Mouse (Mus musculus) midbrain, embryonic 11.5 days (tissue): ENCODE measurements around the gene Olfr213. TPM values are rescaled to one million over a fixed set of nuclear protein-coding genes. Genes with fewer than 3 reads are reported as not detected.
"Not testable (repeated sequence)": the region's sequence is repeated elsewhere in the genome, so short reads cannot be mapped to it uniquely, and the experiment has no call there.

Experiments used
- ATAC-seq: fragments of 200-750 bp; cut with Nextera tagmentation; 2 replicates; pipeline ENCODE4 v1.8.0; 2017; ENCODE audit warnings: moderate TSS enrichment, moderate library complexity; ENCODE audit not compliant: low FRiP score
- DNase-seq: peaks from one replicate; pipeline ENCODE4 v3.0.0; 2015; ENCODE audit warnings: low spot score; ENCODE audit errors: missing footprints
- H3K27ac ChIP-seq: fragments of 300-500 bp; sonication (generic); 2 replicates; pipeline ENCODE4 v1.5.1; 2014; ENCODE audit warnings: low read depth, low read length
- H3K27me3 ChIP-seq: fragments of 300-500 bp; sonication (generic); 2 replicates; pipeline ENCODE4 v1.6.1; 2014; ENCODE audit warnings: mild to moderate bottlenecking, low read length, moderate library complexity, mixed read lengths; ENCODE audit not compliant: control insufficient read depth, insufficient read depth
- H3K36me3 ChIP-seq: fragments of 300-500 bp; sonication (generic); 2 replicates; pipeline ENCODE4 v1.6.1; 2014; ENCODE audit warnings: mild to moderate bottlenecking, low read length, moderate library complexity, mixed read lengths; ENCODE audit not compliant: control insufficient read depth, insufficient read depth
- H3K4me1 ChIP-seq: fragments of 300-500 bp; sonication (generic); 2 replicates; pipeline ENCODE4 v1.6.1; 2014; ENCODE audit warnings: low read length; ENCODE audit not compliant: control insufficient read depth, insufficient read depth
- H3K4me2 ChIP-seq: fragments of 300-500 bp; sonication (generic); 2 replicates; pipeline ENCODE4 v1.6.1; 2014; ENCODE audit warnings: mild to moderate bottlenecking, moderate library complexity
- H3K4me3 ChIP-seq: fragments of 300-500 bp; sonication (generic); 2 replicates; pipeline ENCODE4 v1.5.1; 2014; ENCODE audit warnings: low read depth, low read length
- H3K9ac ChIP-seq: fragments of 300-500 bp; sonication (generic); 2 replicates; pipeline ENCODE4 v1.6.1; 2014; ENCODE audit warnings: low read length
- H3K9me3 ChIP-seq: fragments of 300-500 bp; sonication (generic); 2 replicates; pipeline ENCODE4 v1.6.1; 2016; ENCODE audit warnings: low read length; ENCODE audit not compliant: control insufficient read depth
- WGBS: fragments of 180-500 bp; shearing (Covaris S2); extraction: QIAGEN DNeasy Blood & Tissue Kit; methylation state at CpG from one replicate; pipeline ENCODE4 v1.1.7; 2014; 5-methylcytosine and 5-hydroxymethylcytosine counted together
- polyA plus RNA-seq: library from polyadenylated mRNA; unstranded; fragments of >200 nt; fragmentation: Nextera tagmentation; extraction: Ambion mirVana; gene quantifications from 2 replicates; pipeline ENCODE4 v1.2.1, GENCODE M21; 2014

The Olfr213 gene
- not detected in 2 replicates for polyA plus RNA-seq

DNA sequence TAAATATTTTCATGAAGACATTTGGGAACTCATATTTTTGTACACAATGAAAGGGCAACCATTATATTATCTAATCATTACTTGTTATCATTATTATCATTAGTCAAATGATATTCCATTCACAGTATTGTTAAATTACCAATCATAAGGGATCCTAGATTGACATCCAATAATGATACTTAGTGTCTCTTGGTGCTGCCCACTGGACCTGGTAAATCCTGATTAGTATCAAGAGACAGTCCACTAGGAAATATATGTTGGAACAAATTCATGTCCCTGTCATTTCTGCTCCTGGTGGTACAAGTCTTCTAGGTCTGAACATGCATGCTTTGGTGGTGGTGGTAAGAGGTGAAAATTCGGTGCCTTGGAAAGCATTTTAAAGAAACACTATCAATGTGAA, at the start of gene Olfr213:
Olfr213 (plus strand) TSS at position 301 of the 400 bp plus-strand sequence.
- H3K9me3 ChIP-seq = no peaks in the 10 kb centered on the region
- no peak within 1 kb of the TSS for H3K9ac ChIP-seq
- DNase-seq (no peak), ATAC-seq (no peak)
- H3K4me1 ChIP-seq = no peaks in the 10 kb centered on the region
- H3K36me3 ChIP-seq = no peaks in the 10 kb centered on the region
- H3K4me3 ChIP-seq = no peak within 1 kb of the TSS
- H3K4me2 ChIP-seq = no peak within 1 kb of the TSS
- H3K27ac ChIP-seq = no peak within 1 kb of the TSS
- 89% methylated on average over 1 of the region's 1 CpGs for WGBS
- H3K27me3 ChIP-seq = no peaks in the 10 kb centered on the region

DNA sequence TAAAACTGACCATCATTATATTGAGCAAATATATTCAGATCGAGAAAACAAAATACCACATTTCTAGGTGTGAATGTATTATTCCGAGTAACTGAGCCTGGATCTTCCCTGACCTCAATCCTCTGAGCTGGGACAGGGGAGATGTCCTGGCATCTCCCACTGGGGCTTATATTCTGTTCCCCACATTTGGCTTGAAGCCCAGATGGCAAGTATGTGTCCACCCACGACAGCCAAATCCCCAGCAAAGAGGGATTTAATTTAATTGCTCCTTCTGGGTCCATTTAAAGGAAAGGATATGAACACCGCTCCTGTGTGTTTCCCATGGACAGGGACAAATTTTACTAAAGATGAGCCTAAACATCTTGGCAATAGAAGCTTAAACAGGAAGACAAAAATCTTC, 49.5 kb upstream of the Olfr213 start, which contains the start of gene Olfr211:
Olfr211 (plus strand) TSS at position 301 of the 400 bp plus-strand sequence.
- no peak within 1 kb of the TSS for H3K27ac ChIP-seq
- DNase-seq = no peak
- no peaks in the 10 kb centered on the region for H3K36me3 ChIP-seq
- H3K9ac ChIP-seq = no peak within 1 kb of the TSS
- no peaks in the 10 kb centered on the region for H3K27me3 ChIP-seq
- no peak within 1 kb of the TSS for H3K4me2 ChIP-seq
- H3K9me3 ChIP-seq = no peaks in the 10 kb centered on the region
- WGBS = 81% methylated on average over 4 of the region's 4 CpGs
- H3K4me1 ChIP-seq = no peaks in the 10 kb centered on the region
- no peak within 1 kb of the TSS for H3K4me3 ChIP-seq
- no peak for ATAC-seq

DNA sequence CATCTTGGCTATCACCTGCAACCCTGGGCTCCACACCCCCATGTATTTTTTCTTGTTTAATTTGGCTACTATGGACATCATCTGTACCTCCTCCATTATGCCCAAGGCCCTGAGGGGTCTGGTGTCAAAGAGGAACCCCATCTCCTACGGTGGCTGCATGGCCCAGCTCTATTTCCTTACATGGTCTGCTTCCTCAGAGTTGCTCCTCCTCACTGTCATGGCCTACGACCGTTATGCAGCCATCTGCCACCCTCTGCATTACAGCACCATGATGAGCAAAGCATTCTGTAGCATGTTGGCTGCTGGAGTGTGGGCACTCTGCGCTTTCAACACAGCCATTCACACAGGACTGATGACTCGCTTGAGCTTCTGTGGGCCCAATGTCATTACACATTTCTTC, 44.5 kb upstream of the Olfr213 start:
- no peaks in the 10 kb centered on the region for H3K27me3 ChIP-seq
- no peak overlapping the region for H3K9ac ChIP-seq
- DNase-seq (no peak), ATAC-seq (no peak)
- no peak overlapping the region for H3K4me3 ChIP-seq
- no peaks in the 10 kb centered on the region for H3K36me3 ChIP-seq
- no peaks in the 10 kb centered on the region for H3K9me3 ChIP-seq
- H3K4me1 ChIP-seq = no peaks in the 10 kb centered on the region
- 85% methylated on average over 5 of the region's 5 CpGs for WGBS
- H3K27ac ChIP-seq = no peak overlapping the region
- H3K4me2 ChIP-seq = no peak overlapping the region

DNA sequence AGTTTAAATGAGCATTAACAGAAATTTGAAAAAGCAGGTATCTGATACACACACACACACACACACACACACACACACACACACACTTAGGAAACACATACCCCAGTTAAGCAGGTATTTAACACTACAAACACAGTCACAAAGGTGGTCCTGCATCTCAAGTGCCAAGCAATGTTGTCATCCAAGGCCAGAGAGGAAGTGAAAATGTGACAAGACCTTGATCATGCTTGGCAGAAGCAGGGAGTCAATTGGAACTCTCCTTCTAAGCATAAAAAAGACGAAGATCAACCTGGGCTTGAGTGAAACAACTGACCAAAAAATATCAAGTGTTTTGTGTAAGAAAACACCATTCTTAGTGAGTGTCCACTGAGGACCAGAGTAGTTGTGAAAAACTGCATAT, 42.3 kb upstream of the Olfr213 start:
- Histone ChIP-seq H3K4me3 (no peak overlapping the region), H3K4me1 (no peaks in the 10 kb centered on the region), H3K27ac (no peak overlapping the region), H3K9ac (no peak overlapping the region), H3K27me3 (no peaks in the 10 kb centered on the region), H3K4me2 (no peak overlapping the region), H3K9me3 (no peaks in the 10 kb centered on the region), H3K36me3 (no peaks in the 10 kb centered on the region)
- 68% methylated on average over 1 of the region's 1 CpGs for WGBS
- ATAC-seq = no peak
- DNase-seq = no peak

DNA sequence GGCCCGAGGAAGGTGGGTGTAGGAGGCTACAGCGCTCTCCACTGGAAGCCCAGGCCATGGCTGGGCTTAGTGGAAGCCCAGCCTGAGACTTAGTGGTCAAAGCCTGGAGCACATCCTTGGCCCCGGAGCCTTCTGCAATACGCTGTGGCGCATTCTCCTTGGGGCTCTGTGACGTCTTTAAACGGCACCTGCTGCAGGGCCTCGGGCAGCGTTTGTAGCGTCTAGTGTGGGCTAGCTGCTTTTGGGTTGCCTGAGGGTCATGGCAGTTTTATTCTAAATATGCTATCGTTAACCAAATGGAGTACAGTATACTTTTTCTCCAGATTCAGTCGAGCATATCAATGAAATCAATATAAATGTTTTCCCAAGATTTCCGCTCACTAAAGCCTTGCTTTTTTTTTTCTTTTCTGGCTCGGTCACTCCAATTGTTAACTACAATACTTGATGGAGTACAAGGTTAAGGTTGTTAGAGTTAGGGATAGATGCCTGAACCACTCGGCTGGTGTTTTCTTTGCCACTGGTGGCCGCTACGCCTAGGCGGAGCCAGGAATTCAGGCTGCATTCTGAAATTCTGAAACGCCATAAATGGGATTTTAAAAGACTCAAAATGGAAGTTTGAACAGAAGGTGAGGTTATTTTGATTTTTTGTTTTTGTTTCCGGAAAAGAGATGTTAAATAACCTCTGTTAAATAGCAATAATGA, 31.8 kb upstream of the Olfr213 start, which contains the start of gene Olfr212:
Olfr212 (plus strand) TSS at position 215 of the 702 bp plus-strand sequence.
- H3K4me1 ChIP-seq, H3K9ac ChIP-seq, H3K27me3 ChIP-seq, H3K27ac ChIP-seq, H3K36me3 ChIP-seq, ATAC-seq, H3K4me2 ChIP-seq, H3K4me3 ChIP-seq, H3K9me3 ChIP-seq, DNase-seq: not testable (repeated sequence)
- WGBS = 93% methylated on average over 19 of the region's 20 CpGs

DNA sequence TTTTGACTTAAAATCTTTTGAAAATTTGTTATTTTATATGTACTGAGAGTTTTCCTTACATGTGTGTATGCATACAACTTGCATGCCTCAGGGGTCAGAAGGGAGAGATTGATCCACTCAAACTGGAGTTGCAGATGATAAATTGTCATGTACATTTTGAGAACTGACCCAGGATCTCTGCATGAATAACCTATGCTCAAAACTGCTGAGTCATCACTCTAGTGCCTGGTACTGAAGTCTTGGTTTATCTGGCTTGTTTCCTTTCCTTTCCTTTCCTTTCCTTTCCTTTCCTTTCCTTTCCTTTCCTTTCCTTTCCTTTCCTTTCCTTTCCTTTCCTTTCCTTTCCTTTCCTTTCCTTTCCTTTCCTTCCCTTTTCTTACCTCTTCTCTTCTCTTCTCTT, 23.4 kb upstream of the Olfr213 start:
- no peak for DNase-seq
- H3K4me1 ChIP-seq = no peaks in the 10 kb centered on the region
- H3K9ac ChIP-seq = no peak overlapping the region
- no peak for ATAC-seq
- H3K36me3 ChIP-seq = no peaks in the 10 kb centered on the region
- no peak overlapping the region for H3K27ac ChIP-seq
- no peak overlapping the region for H3K4me3 ChIP-seq
- H3K9me3 ChIP-seq = no peaks in the 10 kb centered on the region
- H3K4me2 ChIP-seq = no peak overlapping the region
- no peaks in the 10 kb centered on the region for H3K27me3 ChIP-seq

DNA sequence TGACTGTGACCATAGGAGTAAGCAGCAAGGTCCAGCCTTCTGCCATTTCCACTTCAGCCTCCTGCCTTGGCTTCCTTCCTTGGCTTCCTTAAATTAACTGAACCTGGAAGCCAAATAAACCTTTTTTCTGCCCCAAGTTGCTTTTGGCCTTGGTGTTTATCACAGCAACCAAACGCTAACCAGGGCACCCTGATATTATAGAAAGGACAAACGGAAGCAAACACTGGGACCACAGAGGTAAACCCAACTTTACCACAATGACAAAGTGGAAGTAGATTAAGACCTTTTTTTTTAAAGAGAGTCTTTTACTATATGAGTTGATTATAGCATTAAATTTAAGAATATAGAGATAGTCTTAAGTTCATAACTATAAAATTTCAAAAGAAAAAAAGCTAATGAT, 4.2 kb downstream of the Olfr213 start:
- H3K9ac ChIP-seq = no peak overlapping the region
- H3K36me3 ChIP-seq = no peaks in the 10 kb centered on the region
- H3K9me3 ChIP-seq = no peaks in the 10 kb centered on the region
- 96% methylated on average over 2 of the region's 2 CpGs for WGBS
- no peaks in the 10 kb centered on the region for H3K4me1 ChIP-seq
- H3K27ac ChIP-seq = no peak overlapping the region
- H3K4me2 ChIP-seq = no peak overlapping the region
- no peak for ATAC-seq
- no peak for DNase-seq
- no peak overlapping the region for H3K4me3 ChIP-seq
- no peaks in the 10 kb centered on the region for H3K27me3 ChIP-seq

DNA sequence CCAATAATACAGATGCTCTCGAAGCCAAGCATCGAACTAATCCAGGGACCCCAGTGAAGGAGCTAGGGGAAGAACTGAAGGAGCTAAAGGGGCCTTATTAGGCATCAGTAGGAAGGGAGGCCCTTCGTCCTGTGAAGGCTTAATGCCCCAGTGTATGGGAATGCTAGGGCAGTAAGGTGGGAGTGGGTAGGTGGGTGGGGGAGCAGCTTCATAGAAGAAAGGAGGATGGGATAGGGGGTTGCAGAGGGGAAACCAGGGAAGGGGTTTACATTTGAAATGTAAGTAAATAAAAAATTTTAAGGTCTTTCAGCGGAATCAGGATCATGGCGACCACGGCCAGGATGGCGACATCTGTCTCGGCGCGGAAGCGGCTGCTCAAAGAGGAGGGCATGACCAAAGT, 12.6 kb downstream of the Olfr213 start, which contains the start of gene Gm5580:
Gm5580 (plus strand) TSS at position 301 of the 400 bp plus-strand sequence.
- H3K9ac ChIP-seq, H3K4me2 ChIP-seq, H3K4me1 ChIP-seq, DNase-seq, ATAC-seq, H3K27ac ChIP-seq, H3K36me3 ChIP-seq, H3K27me3 ChIP-seq, H3K4me3 ChIP-seq, H3K9me3 ChIP-seq: not testable (repeated sequence)
- WGBS = 94% methylated on average over 11 of the region's 11 CpGs

DNA sequence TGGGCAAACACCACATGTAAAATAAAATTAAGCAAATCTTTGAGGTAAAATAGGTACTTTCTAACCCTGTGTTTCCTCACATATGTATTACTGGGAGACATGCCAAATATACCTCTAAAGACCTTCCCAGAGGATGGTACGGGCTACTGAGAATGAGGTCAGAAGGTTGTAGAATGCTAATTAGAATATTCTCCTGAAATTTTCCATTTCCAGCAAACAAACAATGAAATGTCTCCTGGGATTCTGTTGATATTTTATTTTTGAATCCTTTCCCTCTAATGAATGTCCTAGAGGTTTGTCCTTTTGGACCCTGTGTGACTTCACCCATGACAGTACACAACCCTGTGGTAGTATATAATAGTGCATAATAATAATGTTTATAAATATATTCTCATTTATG, 15.7 kb downstream of the Olfr213 start, which contains the start of gene Olfr214:
Olfr214 (plus strand) TSS at position 301 of the 400 bp plus-strand sequence.
- WGBS = 85% methylated on average over 1 of the region's 1 CpGs
- DNase-seq = no peak
- H3K4me3 ChIP-seq = no peak within 1 kb of the TSS

More for the DNA sequence above, 15.7 kb downstream of the Olfr213 start, which contains the start of gene Olfr214:
- no peak within 1 kb of the TSS for H3K27ac ChIP-seq
- no peaks in the 10 kb centered on the region for H3K9me3 ChIP-seq
- H3K27me3 ChIP-seq = no peaks in the 10 kb centered on the region
- H3K36me3 ChIP-seq = no peaks in the 10 kb centered on the region
- no peak for ATAC-seq
- H3K9ac ChIP-seq = no peak within 1 kb of the TSS
- no peaks in the 10 kb centered on the region for H3K4me1 ChIP-seq
- H3K4me2 ChIP-seq = no peak within 1 kb of the TSS
